Mouse (Mus musculus) thymus, postnatal 4 days (tissue): Measurements from ENCODE around the gene Mdm2.
"Not testable (repeated sequence)": the region's sequence is repeated elsewhere in the genome, so short reads cannot be mapped to it uniquely, and the experiment has no call there.

Experiments
- DNase-seq: peaks from one replicate; pipeline ENCODE4 v3.0.0; 2021

Mdm2 gene

GRCm38 (mm10) chr10:117710604-117711141 lies at the start of gene Mdm2:
Gene Mdm2, minus strand, starts transcription at chr10:117710758.
- peak; percentile 99 for DNase-seq

DNA sequence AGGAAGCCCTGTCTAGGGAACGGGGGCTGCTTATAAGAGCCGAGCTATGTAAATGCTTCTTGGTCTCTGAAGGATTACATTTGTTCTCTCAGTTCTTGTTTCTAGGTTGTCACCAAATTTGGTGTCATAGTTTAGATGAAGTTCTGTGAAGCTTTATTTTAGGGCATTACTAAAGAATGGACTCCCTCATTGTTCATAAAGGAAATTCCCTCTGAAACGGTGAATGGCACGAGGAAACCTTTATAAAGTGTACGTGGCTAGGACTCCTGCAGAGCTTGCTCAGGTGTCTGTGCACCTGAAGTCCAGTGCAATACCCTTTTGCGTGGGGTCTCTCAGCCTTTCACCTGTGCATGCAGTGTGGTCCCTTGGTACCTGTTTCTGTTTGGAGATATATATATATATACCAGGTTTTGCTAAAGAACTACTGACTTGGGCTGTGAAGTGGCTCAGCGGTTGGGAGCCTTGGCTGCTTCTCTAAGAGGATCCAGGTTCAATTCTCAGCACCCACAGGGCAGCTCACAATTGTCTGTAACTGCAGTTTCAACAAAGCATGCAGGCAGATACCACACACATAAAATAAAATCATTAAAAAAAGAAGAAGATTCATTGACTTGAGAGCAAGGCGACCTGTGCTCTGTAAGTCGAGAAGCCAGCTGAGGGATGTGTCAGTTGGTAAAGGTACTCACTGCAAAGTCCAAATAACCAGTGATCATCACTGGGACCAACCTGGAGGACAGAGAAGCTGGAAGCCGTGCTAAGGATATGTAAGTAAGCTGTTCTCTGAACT lies 49.5 kb upstream of the Mdm2 start:
- no peak for DNase-seq

DNA sequence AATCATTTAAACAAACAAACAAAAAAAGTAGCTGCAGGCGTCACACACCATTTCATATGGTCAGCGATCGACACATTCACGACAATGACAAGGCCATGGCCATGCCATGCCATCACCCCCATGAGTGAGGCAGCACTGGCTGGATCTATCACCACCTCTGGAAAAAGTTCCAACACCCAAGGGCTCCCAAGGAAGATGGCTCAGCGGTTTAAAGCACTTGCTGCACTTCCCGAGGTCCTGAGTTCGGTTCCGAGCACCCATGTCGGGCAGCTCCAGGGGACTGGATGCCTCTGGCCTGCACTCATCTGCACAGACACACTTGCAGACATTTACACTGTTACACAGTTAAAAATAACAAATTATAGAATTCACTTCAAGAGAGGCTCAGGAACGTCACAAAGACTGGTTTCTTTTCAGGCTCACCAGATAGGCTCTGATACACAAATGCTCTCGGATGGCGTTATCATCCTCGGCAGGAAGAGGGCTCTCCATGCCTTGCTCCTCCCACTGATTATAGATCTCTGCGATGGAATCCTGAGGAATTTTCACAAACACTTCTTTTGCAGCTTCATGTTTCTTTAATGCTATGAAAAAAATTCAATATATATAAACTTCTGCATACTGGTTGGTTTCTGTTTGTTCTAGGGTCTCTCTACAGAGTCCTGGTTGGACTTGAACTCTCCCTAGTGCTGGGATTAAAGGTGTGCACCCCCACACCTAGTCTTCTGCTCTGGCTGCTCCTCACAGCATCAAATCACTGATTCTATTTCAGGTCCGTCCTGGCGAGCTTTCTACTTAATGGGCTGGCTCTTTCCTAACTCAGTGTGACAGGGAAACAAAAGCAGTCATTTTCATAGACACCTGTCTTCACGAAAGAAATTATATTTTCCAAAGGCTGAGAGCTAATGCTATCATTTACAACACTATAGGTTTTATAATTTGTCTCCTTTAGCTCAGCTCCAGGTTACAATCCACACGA lies 48.5 kb upstream of the Mdm2 start:
- no peak for DNase-seq

- not testable (repeated sequence) for DNase-seq
These were observed 47.8 kb upstream of the Mdm2 start for GRCm38 (mm10) chr10:117758344-117758743.

- DNase-seq, result no peak
These were observed 47.3 kb upstream of the Mdm2 start for GRCm38 (mm10) chr10:117757796-117758342.

DNA sequence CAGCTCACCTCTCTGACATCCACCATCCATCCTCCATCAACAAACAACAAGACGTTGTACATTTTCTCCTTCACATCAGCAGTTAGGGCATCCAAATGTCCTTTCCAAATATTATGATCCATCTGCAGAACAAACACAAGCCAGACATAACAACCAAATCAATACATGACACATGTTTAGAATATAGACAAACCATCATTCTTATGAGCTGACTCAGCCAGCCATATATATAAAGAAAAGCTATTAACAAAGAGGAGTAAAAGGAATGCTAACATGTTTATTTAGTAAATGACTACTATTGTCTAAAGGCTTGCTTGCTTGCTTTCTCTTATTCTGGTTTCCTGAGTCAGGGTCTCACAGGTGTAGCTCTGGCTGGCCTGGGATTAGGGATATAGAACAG lies 46.7 kb upstream of the Mdm2 start:
- DNase-seq, result no peak

GRCm38 (mm10) chr10:117756784-117757183 lies 46.2 kb upstream of the Mdm2 start:
- DNase-seq, result no peak

GRCm38 (mm10) chr10:117755799-117756467 lies 45.4 kb upstream of the Mdm2 start:
- peak; percentile 21 for DNase-seq

GRCm38 (mm10) chr10:117755086-117755798 lies 44.7 kb upstream of the Mdm2 start:
- DNase-seq, result peak; percentile 69

- no peak for DNase-seq
These were observed 44.0 kb upstream of the Mdm2 start for GRCm38 (mm10) chr10:117754609-117754940.

- DNase-seq, result no peak
These were observed 43.4 kb upstream of the Mdm2 start for GRCm38 (mm10) chr10:117753711-117754608.

DNA sequence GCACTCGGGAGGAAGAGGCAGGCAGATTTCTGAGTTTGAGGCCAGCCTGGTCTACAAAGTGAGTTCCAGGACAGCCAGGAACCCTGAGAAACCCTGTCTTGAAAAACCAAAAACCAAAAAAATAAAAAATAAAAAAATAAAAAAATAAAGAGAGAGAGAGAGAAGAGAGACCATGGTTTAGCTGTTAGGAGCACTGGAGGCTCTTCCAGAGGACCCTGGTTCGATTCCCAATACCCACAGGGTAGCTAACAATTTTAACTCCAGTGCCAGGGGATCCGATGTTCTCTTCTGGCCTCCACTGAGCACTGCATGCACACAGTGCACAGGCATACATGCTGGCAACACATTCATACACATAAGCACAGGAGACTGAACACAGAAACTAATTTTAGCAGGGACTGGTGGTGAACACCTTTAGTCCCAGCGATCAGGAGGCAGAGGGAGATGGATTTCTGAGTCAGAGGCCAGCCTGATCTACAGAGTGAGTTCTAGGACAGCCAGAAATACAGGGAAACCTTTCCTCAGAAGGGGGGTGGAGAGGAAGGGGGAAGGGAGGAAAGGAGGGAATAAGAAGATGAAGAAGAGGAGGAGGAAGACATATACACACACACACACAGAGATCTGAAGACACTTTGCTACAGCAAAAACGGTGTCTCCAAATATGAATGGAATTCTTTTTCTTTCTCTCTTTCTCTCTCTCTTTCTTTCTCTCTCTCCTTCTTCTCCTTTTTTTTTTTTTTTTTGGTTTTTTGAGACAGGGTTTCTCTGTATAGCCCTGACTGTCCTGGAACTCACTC lies 42.5 kb upstream of the Mdm2 start:
- DNase-seq, result no peak

GRCm38 (mm10) chr10:117752304-117752821 lies 41.8 kb upstream of the Mdm2 start:
- DNase-seq, result no peak

GRCm38 (mm10) chr10:117751744-117752143 lies 41.2 kb upstream of the Mdm2 start:
- no peak for DNase-seq

GRCm38 (mm10) chr10:117751282-117751610 lies 40.7 kb upstream of the Mdm2 start:
- DNase-seq, result no peak

- no peak for DNase-seq
These were observed 40.1 kb upstream of the Mdm2 start for GRCm38 (mm10) chr10:117750529-117751281.

GRCm38 (mm10) chr10:117749787-117750343 lies 39.3 kb upstream of the Mdm2 start:
- DNase-seq, result no peak

DNA sequence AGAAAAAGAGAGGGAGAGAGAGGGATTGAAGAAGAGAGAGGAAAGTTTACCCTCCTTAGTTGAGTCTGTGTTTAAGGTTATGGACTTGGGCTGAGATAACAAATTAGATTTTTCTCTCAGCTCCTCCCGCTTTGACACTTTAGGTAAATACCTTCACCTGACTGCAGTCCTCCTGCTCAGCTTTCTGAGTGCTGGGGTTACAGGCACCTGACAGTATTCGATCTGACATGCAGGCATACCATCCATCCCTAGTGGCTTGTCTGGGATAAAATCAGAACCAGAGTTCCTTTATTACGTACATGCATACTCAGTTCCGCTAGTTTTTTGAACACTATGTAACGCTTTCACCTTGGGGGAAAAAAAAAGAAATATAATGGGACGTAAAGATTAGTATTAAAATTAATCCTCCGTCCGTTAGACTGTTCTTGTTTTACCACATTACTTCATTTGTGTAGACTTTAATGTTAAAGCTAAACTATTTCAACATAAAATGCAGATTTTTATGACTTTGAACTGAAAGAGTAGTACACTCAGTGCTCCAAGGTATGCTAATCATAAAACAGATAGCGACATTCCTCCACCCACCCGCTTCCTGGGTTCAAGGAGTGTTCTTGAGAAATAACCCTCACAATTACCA lies 38.6 kb upstream of the Mdm2 start:
- DNase-seq, result no peak
